ENCODE assay signal across 7 mouse cellular contexts in the genomic region with DNA sequence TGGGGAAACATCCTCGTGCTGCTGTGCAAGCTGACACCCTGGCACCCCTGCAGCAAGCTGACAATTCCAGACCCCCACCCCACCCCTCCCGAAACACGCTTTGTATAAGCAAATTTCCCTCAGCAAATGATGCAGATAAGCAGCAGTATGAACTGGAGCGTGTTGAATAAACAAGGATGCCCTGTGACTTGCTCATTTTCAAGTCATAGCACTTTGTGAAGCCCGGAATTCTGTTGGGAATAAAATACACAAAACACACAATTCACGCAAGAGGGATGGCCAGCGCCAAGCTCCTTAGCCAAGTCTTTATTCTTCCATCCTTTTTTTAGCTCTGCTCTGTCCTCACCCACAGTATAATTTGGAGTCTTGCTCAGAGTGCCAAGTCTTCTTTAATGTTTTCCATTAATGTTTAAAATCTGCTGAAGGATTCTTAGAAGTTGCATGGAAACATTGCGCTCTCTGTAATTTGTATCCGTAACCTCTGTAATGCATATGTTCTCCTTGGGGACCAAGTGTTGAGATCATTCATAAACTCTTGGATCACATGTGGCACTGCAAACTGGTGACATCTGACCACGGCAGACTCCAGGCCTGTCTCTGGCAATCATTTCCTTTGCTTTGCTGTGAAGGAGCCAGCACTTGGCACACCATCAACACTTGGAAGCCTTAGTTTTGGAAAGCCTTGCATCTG.
DNase-seq lines count a peak whose midpoint lies in the region; ATAC-seq and TF ChIP-seq lines count a peak whose summit lies in the region.

No protein-coding gene starts in this region.

- H3K4me2 ChIP-seq in kidney, embryonic 16.5 days (replicated peaks; ENCODE audit: low read depth, low read length): no peak overlapping the region

- DNase-seq in kidney, adult 11 months: no peak
- peak; percentile 44 to 71 for DNase-seq in cerebellum, adult 2 months
- DNase-seq in forelimb bud, embryonic 11.5 days (ENCODE audit: low read depth, low spot score): peak; percentile 29
- peak; percentile 13 for DNase-seq in layer of hippocampus, adult 9-10 months (ENCODE audit: low spot score)
- DNase-seq in retina, postnatal 1 day: peak; percentile 45

- 0 out of 2 replicates have a peak overlapping the region, but pooled peaks have one; percentile 12 for H3K27ac ChIP-seq in kidney, embryonic 16.5 days (ENCODE audit: low read length)
- H3K27ac ChIP-seq in cerebellum, adult 2 months (ENCODE audit: insufficient read depth, low read length): no peak overlapping the region

- H3K27me3 ChIP-seq in kidney, embryonic 16.5 days (ENCODE audit: insufficient read depth, low read length): no peaks in the 10 kb centered on the region
- H3K27me3 ChIP-seq in cerebellum, adult 2 months (ENCODE audit: control insufficient read depth, insufficient read depth, low read length): no peaks in the 10 kb centered on the region; the same call in 1 of the 2 replicates

- no peaks in the 10 kb centered on the region for H3K4me1 ChIP-seq in kidney, embryonic 16.5 days (ENCODE audit: insufficient read depth, low read length)
- H3K4me1 ChIP-seq in cerebellum, adult 2 months (ENCODE audit: control insufficient read depth, insufficient read depth, low read length): peaks cover 5% of the 10 kb centered on the region; the same call in 1 of the 2 replicates

- no peak overlapping the region for H3K4me3 ChIP-seq in kidney, embryonic 16.5 days (ENCODE audit: low read length)
- no peak overlapping the region for H3K4me3 ChIP-seq in cerebellum, adult 2 months (replicated peaks; ENCODE audit: insufficient read depth, low read depth, low read length)

- no peak for ATAC-seq in kidney, embryonic 16.5 days (ENCODE audit: low FRiP score, low TSS enrichment)
- ATAC-seq in megakaryocyte, adult 5-6 weeks (ENCODE audit: poor library complexity, severe bottlenecking): no peak

- H3K9ac ChIP-seq in kidney, embryonic 16.5 days (replicated peaks; ENCODE audit: low read length): no peak overlapping the region

- 64% methylated on average over 10 of the region's 10 CpGs for WGBS in kidney, embryonic 16.5 days
- 20% methylated on average over 10 of the region's 10 CpGs for WGBS in cerebellum, adult 2 months

- no peak for TF ChIP-seq POLR2A in cerebellum, adult 2 months (IDR thresholded peaks at IDR 0.05; ENCODE audit: borderline replicate concordance, insufficient read depth, low read length)

- no peak for TF ChIP-seq CTCF in cerebellum, adult 2 months (IDR thresholded peaks at IDR 0.05; ENCODE audit: borderline replicate concordance, insufficient read depth, low read depth, low read length)

- no peaks in the 10 kb centered on the region for H3K36me3 ChIP-seq in kidney, embryonic 16.5 days (ENCODE audit: insufficient read depth, low read length)

- H3K9me3 ChIP-seq in kidney, embryonic 16.5 days (ENCODE audit: low read length): 0 out of 2 replicates have a peak, but pooled peaks cover 3% of the 10 kb centered on the region
